Mouse (Mus musculus) common myeloid progenitor, adult 5-6 weeks (primary cell): ENCODE results near the gene Zfp334. TPM values are rescaled to one million over a fixed set of nuclear protein-coding genes. Genes with fewer than 3 reads are reported as not detected.

Experiments used
- ATAC-seq: replicated peaks from 2 replicates; pipeline ENCODE4 v1.8.0; 2016; ENCODE audit warnings: low read depth, mild to moderate bottlenecking, moderate TSS enrichment, inconsistent platforms; ENCODE audit not compliant: poor library complexity, severe bottlenecking
- total RNA-seq: library from RNA; stranded (forward); fragments of 200-1000, 187-1606 nt; gene quantifications from 2 replicates; pipeline ENCODE4 v1.2.3, GENCODE M21; 2017

Gene Zfp334
- total RNA-seq, 1 experiment from 2014 or later = not detected

- ATAC-seq = no peak
These were observed 62.3 kb downstream of the Zfp334 start for GRCm38 (mm10) chr2:165325521-165326303.

Other genes with a start within 250 kb of the Zfp334 start
- not detected in 2 replicates for gene Cdh22, start 153.4 kb downstream of the Zfp334 start, total RNA-seq
- gene Slc35c2, start 100.4 kb downstream of the Zfp334 start, total RNA-seq = 34.9 and 47.0 TPM in 2 replicates
- 17.4 and 29.7 TPM in 2 replicates for gene Elmo2, start 61.8 kb downstream of the Zfp334 start, total RNA-seq
- gene Zfp663, start 19.5 kb downstream of the Zfp334 start, total RNA-seq = not detected in 2 replicates
- not detected in 2 replicates for gene Ocstamp, start 12.1 kb upstream of the Zfp334 start, total RNA-seq
- gene Slc13a3, start 85.0 kb upstream of the Zfp334 start, total RNA-seq = not detected in 2 replicates
- gene Trp53rka, start 105.1 kb upstream of the Zfp334 start, total RNA-seq = 6.4 and 12.4 TPM in 2 replicates
- gene Slc2a10, start 115.5 kb upstream of the Zfp334 start, total RNA-seq = 0.15 and 0.64 TPM in 2 replicates
- 15.0 and 24.9 TPM in 2 replicates for gene Eya2, start 206.8 kb upstream of the Zfp334 start, total RNA-seq